Mouse (Mus musculus): Measurements from ENCODE around the gene Atg10. TPM values are rescaled to one million over a fixed set of nuclear protein-coding genes. Genes with fewer than 3 reads are reported as not detected.

The Atg10 gene
- total and polyA plus RNA-seq, 3 experiments, result 2.0 to 4.3 TPM; not detected in 1

- no peak for DNase-seq (ENCODE audit: low read depth, low spot score)
- TF ChIP-seq SIN3A (IDR thresholded peaks at IDR 0.05; ENCODE audit: low read length) (no peak), POLR2A (IDR thresholded peaks at IDR 0.05; ENCODE audit: control insufficient read depth in 1 of 2, insufficient read depth in 1 of 2, low read depth in 1 of 2, low read length in 2 of 2, poor library complexity in 1 of 2) (no peak), MEF2A (IDR thresholded peaks at IDR 0.05; ENCODE audit: extremely low read depth, insufficient replicate concordance, low read depth, low read length, poor library complexity, severe bottlenecking) (no peak), CHD1 (IDR thresholded peaks at IDR 0.05; ENCODE audit: low read depth, low read length) (no peak), NELFE (IDR thresholded peaks at IDR 0.05; ENCODE audit: low read depth, low read length) (no peak), MAFK (IDR thresholded peaks at IDR 0.05; ENCODE audit: borderline replicate concordance, low read depth, low read length) (no peak), MAX (IDR thresholded peaks at IDR 0.05; ENCODE audit: low read length) (no peak), ETS1 (IDR thresholded peaks at IDR 0.05; ENCODE audit: low read depth, low read length) (no peak), ELF1 (IDR thresholded peaks at IDR 0.05; ENCODE audit: low read depth, low read length) (no peak), E2F4 (IDR thresholded peaks at IDR 0.05; ENCODE audit: borderline replicate concordance, low read depth, low read length) (no peak), USF2 (IDR thresholded peaks at IDR 0.05; ENCODE audit: borderline replicate concordance in 1 of 2, insufficient read depth in 1 of 2, low read depth in 1 of 2, low read length in 2 of 2) (no peak), MYB (IDR thresholded peaks at IDR 0.05; ENCODE audit: low read depth, low read length) (no peak), SMC3 (IDR thresholded peaks at IDR 0.05; ENCODE audit: low read depth, low read length) (no peak), UBTF (IDR thresholded peaks at IDR 0.05; ENCODE audit: borderline replicate concordance, insufficient read depth, low read depth, low read length) (no peak), TCF12 (IDR thresholded peaks at IDR 0.05; ENCODE audit: low read depth, low read length) (no peak), ZMIZ1 (IDR thresholded peaks at IDR 0.05; ENCODE audit: low read depth, low read length) (no peak), POLR2AphosphoS5 (IDR thresholded peaks at IDR 0.05; ENCODE audit: borderline replicate concordance, low read depth, low read length) (no peak), GABPA (IDR thresholded peaks at IDR 0.05; ENCODE audit: low read depth, low read length) (no peak)
These were observed 162.9 kb downstream of the Atg10 start for GRCm38 (mm10) chr13:91060871-91061270.

GRCm38 (mm10) chr13:91048171-91048570, 175.6 kb downstream of the Atg10 start:
- Histone ChIP-seq H3K27me3 (ENCODE audit: control insufficient read depth in 1 of 2, insufficient read depth in 2 of 2, low read length in 2 of 2) (no peaks in the 10 kb centered on the region), H3K9ac (ENCODE audit: control insufficient read depth, low read depth, low read length, poor library complexity, severe bottlenecking) (no peak overlapping the region), H3K9me3 (replicated peaks; ENCODE audit: insufficient read depth, low read length) (no peaks in the 10 kb centered on the region), H3K4me1 (ENCODE audit: control insufficient read depth in 1 of 2, insufficient read depth in 2 of 2, low read length in 2 of 2) (no peaks in the 10 kb centered on the region), H3K4me3 (ENCODE audit: control insufficient read depth in 1 of 2, insufficient read depth in 1 of 2, low read depth in 2 of 2, low read length in 2 of 2) (no peak overlapping the region), H3K27ac (ENCODE audit: control insufficient read depth, low read depth, low read length) (no peak overlapping the region), H3K79me2 (ENCODE audit: control insufficient read depth, insufficient read depth, low read length, poor library complexity) (no peaks in the 10 kb centered on the region), H3K36me3 (ENCODE audit: control insufficient read depth in 1 of 2, insufficient read depth in 2 of 2, low read length in 2 of 2) (no peaks in the 10 kb centered on the region)
- DNase-seq (ENCODE audit: low read depth, low spot score), result no peak
- TF ChIP-seq TBP (IDR thresholded peaks at IDR 0.05; ENCODE audit: low read depth, low read length), result no peak
- no peak for TF ChIP-seq RAD21 (IDR thresholded peaks at IDR 0.05; ENCODE audit: low read depth, low read length)
- TF ChIP-seq POLR2A (IDR thresholded peaks at IDR 0.05; ENCODE audit: control insufficient read depth in 1 of 2, insufficient read depth in 1 of 2, low read depth in 1 of 2, low read length in 2 of 2, poor library complexity in 1 of 2), result no peak
- TF ChIP-seq MAFK (IDR thresholded peaks at IDR 0.05; ENCODE audit: borderline replicate concordance, low read depth, low read length), result no peak
- no peak for TF ChIP-seq ELF1 (IDR thresholded peaks at IDR 0.05; ENCODE audit: low read depth, low read length)
- no peak for TF ChIP-seq JUND (IDR thresholded peaks at IDR 0.05; ENCODE audit: low read depth, low read length)
- no peak for TF ChIP-seq NRF1 (IDR thresholded peaks at IDR 0.05; ENCODE audit: insufficient read depth, low read depth, low read length, poor library complexity, severe bottlenecking)
- TF ChIP-seq MYB (IDR thresholded peaks at IDR 0.05; ENCODE audit: low read depth, low read length), result no peak
- no peak for TF ChIP-seq GABPA (IDR thresholded peaks at IDR 0.05; ENCODE audit: low read depth, low read length)
- no peak for TF ChIP-seq ZMIZ1 (IDR thresholded peaks at IDR 0.05; ENCODE audit: low read depth, low read length)
- TF ChIP-seq E2F4 (IDR thresholded peaks at IDR 0.05; ENCODE audit: borderline replicate concordance, low read depth, low read length), result no peak
- no peak for TF ChIP-seq RCOR1 (IDR thresholded peaks at IDR 0.05; ENCODE audit: low read depth, low read length)
- TF ChIP-seq ETS1 (IDR thresholded peaks at IDR 0.05; ENCODE audit: low read depth, low read length), result no peak
- no peak for TF ChIP-seq POLR2AphosphoS5 (IDR thresholded peaks at IDR 0.05; ENCODE audit: borderline replicate concordance, low read depth, low read length)
- no peak for TF ChIP-seq SIN3A (IDR thresholded peaks at IDR 0.05; ENCODE audit: low read length)
- no peak for TF ChIP-seq UBTF (IDR thresholded peaks at IDR 0.05; ENCODE audit: borderline replicate concordance, insufficient read depth, low read depth, low read length)
- no peak for TF ChIP-seq HCFC1 (IDR thresholded peaks at IDR 0.05; ENCODE audit: low read depth, low read length)

More at GRCm38 (mm10) chr13:91060871-91061270, 162.9 kb downstream of the Atg10 start:
- Histone ChIP-seq H3K79me2 (ENCODE audit: control insufficient read depth, insufficient read depth, low read length, poor library complexity) (no peaks in the 10 kb centered on the region), H3K4me3 (ENCODE audit: control insufficient read depth in 1 of 2, insufficient read depth in 1 of 2, low read depth in 2 of 2, low read length in 2 of 2) (no peak overlapping the region), H3K9me3 (replicated peaks; ENCODE audit: insufficient read depth, low read length) (no peaks in the 10 kb centered on the region), H3K36me3 (ENCODE audit: control insufficient read depth in 1 of 2, insufficient read depth in 2 of 2, low read length in 2 of 2) (no peaks in the 10 kb centered on the region), H3K9ac (ENCODE audit: control insufficient read depth, low read depth, low read length, poor library complexity, severe bottlenecking) (no peak overlapping the region), H3K27me3 (ENCODE audit: control insufficient read depth in 1 of 2, insufficient read depth in 2 of 2, low read length in 2 of 2) (no peaks in the 10 kb centered on the region), H3K27ac (ENCODE audit: control insufficient read depth, low read depth, low read length) (no peak overlapping the region), H3K4me1 (ENCODE audit: control insufficient read depth in 1 of 2, insufficient read depth in 2 of 2, low read length in 2 of 2) (no peaks in the 10 kb centered on the region)

Data from MEL (cell line).